Mouse (Mus musculus): ENCODE measurements at regions not wholly inside any gene's neighbourhood (a gene's known extent, or its start where the extent isn't known, plus 50 kb on each side); places are given as distances from the start of the nearest gene placed in this dataset.

- Histone ChIP-seq H3K4me1 (ENCODE audit: control insufficient read depth, insufficient read depth, low read length) (no peaks in the 10 kb centered on the region), H3K27ac (ENCODE audit: low read length) (no peak overlapping the region), H3K36me3 (ENCODE audit: control insufficient read depth, insufficient read depth, low read length) (no peaks in the 10 kb centered on the region), H3K9me3 (ENCODE audit: control insufficient read depth, low read length) (no peaks in the 10 kb centered on the region), H3K9ac (ENCODE audit: low read depth, low read length) (no peak overlapping the region), H3K4me2 (ENCODE audit: low read depth, low read length) (no peak overlapping the region), H3K4me3 (ENCODE audit: low read length) (no peak overlapping the region), H3K27me3 (replicated peaks; ENCODE audit: control insufficient read depth, insufficient read depth, low read length) (no peaks in the 10 kb centered on the region)
- 74% methylated on average over 6 of the region's 6 CpGs for WGBS
- no peak for ATAC-seq
These were observed 63.2 kb upstream of the Elk3 start for GRCm38 (mm10) chr10:93373954-93374689.

- Histone ChIP-seq H3K9ac (ENCODE audit: low read depth, low read length) (no peak overlapping the region), H3K4me2 (ENCODE audit: low read depth, low read length) (no peak overlapping the region), H3K4me3 (ENCODE audit: low read length) (no peak overlapping the region), H3K36me3 (ENCODE audit: control insufficient read depth, insufficient read depth, low read length) (no peaks in the 10 kb centered on the region), H3K4me1 (ENCODE audit: control insufficient read depth, insufficient read depth, low read length) (no peaks in the 10 kb centered on the region), H3K27me3 (replicated peaks; ENCODE audit: control insufficient read depth, insufficient read depth, low read length) (no peaks in the 10 kb centered on the region), H3K9me3 (ENCODE audit: control insufficient read depth, low read length) (no peaks in the 10 kb centered on the region), H3K27ac (ENCODE audit: low read length) (peak overlapping the region; percentile 52)
- 80% methylated on average over 2 of the region's 2 CpGs for WGBS
- no peak for ATAC-seq
These were observed 63.7 kb upstream of the Elk3 start for GRCm38 (mm10) chr10:93374690-93374994.

GRCm38 (mm10) chr10:93375007-93375711, 64.2 kb upstream of the Elk3 start:
- Histone ChIP-seq H3K27ac (ENCODE audit: low read length) (peak overlapping the region; percentile 52; the same call in 1 of the 2 replicates), H3K27me3 (replicated peaks; ENCODE audit: control insufficient read depth, insufficient read depth, low read length) (no peaks in the 10 kb centered on the region), H3K4me1 (ENCODE audit: control insufficient read depth, insufficient read depth, low read length) (no peaks in the 10 kb centered on the region), H3K9ac (ENCODE audit: low read depth, low read length) (no peak overlapping the region), H3K4me3 (ENCODE audit: low read length) (no peak overlapping the region), H3K9me3 (ENCODE audit: control insufficient read depth, low read length) (no peaks in the 10 kb centered on the region), H3K36me3 (ENCODE audit: control insufficient read depth, insufficient read depth, low read length) (no peaks in the 10 kb centered on the region), H3K4me2 (ENCODE audit: low read depth, low read length) (no peak overlapping the region)
- WGBS, result 41% methylated on average over 13 of the region's 13 CpGs
- peak; percentile 84 for ATAC-seq

- Histone ChIP-seq H3K4me1 (ENCODE audit: control insufficient read depth, insufficient read depth, low read length) (no peaks in the 10 kb centered on the region), H3K9ac (ENCODE audit: low read depth, low read length) (no peak overlapping the region), H3K9me3 (ENCODE audit: control insufficient read depth, low read length) (no peaks in the 10 kb centered on the region), H3K27me3 (replicated peaks; ENCODE audit: control insufficient read depth, insufficient read depth, low read length) (no peaks in the 10 kb centered on the region), H3K36me3 (ENCODE audit: control insufficient read depth, insufficient read depth, low read length) (no peaks in the 10 kb centered on the region), H3K4me2 (ENCODE audit: low read depth, low read length) (no peak overlapping the region), H3K4me3 (ENCODE audit: low read length) (no peak overlapping the region), H3K27ac (ENCODE audit: low read length) (no peak overlapping the region)
- WGBS, result 75% methylated on average over 4 of the region's 4 CpGs
- ATAC-seq, result no peak
These were observed 64.8 kb upstream of the Elk3 start for GRCm38 (mm10) chr10:93375771-93376170.

GRCm38 (mm10) chr10:93376457-93376941, 65.6 kb upstream of the Elk3 start:
- no peak overlapping the region for H3K4me3 ChIP-seq (ENCODE audit: low read length)
- no peaks in the 10 kb centered on the region for H3K4me1 ChIP-seq (ENCODE audit: control insufficient read depth, insufficient read depth, low read length)
- H3K9me3 ChIP-seq (ENCODE audit: control insufficient read depth, low read length), result no peaks in the 10 kb centered on the region
- H3K27ac ChIP-seq (ENCODE audit: low read length), result no peak overlapping the region
- H3K36me3 ChIP-seq (ENCODE audit: control insufficient read depth, insufficient read depth, low read length), result no peaks in the 10 kb centered on the region
- no peak overlapping the region for H3K9ac ChIP-seq (ENCODE audit: low read depth, low read length)
- no peaks in the 10 kb centered on the region for H3K27me3 ChIP-seq (replicated peaks; ENCODE audit: control insufficient read depth, insufficient read depth, low read length)
- WGBS, result 66% methylated on average over 7 of the region's 7 CpGs
- H3K4me2 ChIP-seq (ENCODE audit: low read depth, low read length), result no peak overlapping the region
- no peak for ATAC-seq

- Histone ChIP-seq H3K4me3 (ENCODE audit: low read length) (no peak overlapping the region), H3K4me1 (ENCODE audit: control insufficient read depth, insufficient read depth, low read length) (peaks cover 4% of the 10 kb centered on the region; the same call in 1 of the 2 replicates), H3K27ac (ENCODE audit: low read length) (no peak overlapping the region), H3K9me3 (ENCODE audit: control insufficient read depth, low read length) (no peaks in the 10 kb centered on the region), H3K27me3 (replicated peaks; ENCODE audit: control insufficient read depth, insufficient read depth, low read length) (no peaks in the 10 kb centered on the region), H3K4me2 (ENCODE audit: low read depth, low read length) (no peak overlapping the region), H3K9ac (ENCODE audit: low read depth, low read length) (no peak overlapping the region), H3K36me3 (ENCODE audit: control insufficient read depth, insufficient read depth, low read length) (no peaks in the 10 kb centered on the region)
- no peak for ATAC-seq
- WGBS, result 87% methylated on average over 6 of the region's 6 CpGs
These were observed 63.9 kb upstream of the Lta4h start for GRCm38 (mm10) chr10:93389276-93389675.

GRCm38 (mm10) chr10:93391296-93391695, 61.9 kb upstream of the Lta4h start:
- no peak overlapping the region for H3K27ac ChIP-seq (ENCODE audit: low read length)
- no peak overlapping the region for H3K4me2 ChIP-seq (ENCODE audit: low read depth, low read length)
- WGBS, result 51% methylated on average over 5 of the region's 5 CpGs
- no peaks in the 10 kb centered on the region for H3K36me3 ChIP-seq (ENCODE audit: control insufficient read depth, insufficient read depth, low read length)
- H3K9me3 ChIP-seq (ENCODE audit: control insufficient read depth, low read length), result no peaks in the 10 kb centered on the region
- H3K9ac ChIP-seq (ENCODE audit: low read depth, low read length), result no peak overlapping the region
- no peaks in the 10 kb centered on the region for H3K27me3 ChIP-seq (replicated peaks; ENCODE audit: control insufficient read depth, insufficient read depth, low read length)
- no peak for ATAC-seq
- H3K4me1 ChIP-seq (ENCODE audit: control insufficient read depth, insufficient read depth, low read length), result peaks cover 4% of the 10 kb centered on the region; the same call in 1 of the 2 replicates
- no peak overlapping the region for H3K4me3 ChIP-seq (ENCODE audit: low read length)

- Histone ChIP-seq H3K4me1 (ENCODE audit: control insufficient read depth, insufficient read depth, low read length) (peaks cover 4% of the 10 kb centered on the region; the same call in 1 of the 2 replicates), H3K9me3 (ENCODE audit: control insufficient read depth, low read length) (no peaks in the 10 kb centered on the region), H3K4me2 (ENCODE audit: low read depth, low read length) (no peak overlapping the region), H3K36me3 (ENCODE audit: control insufficient read depth, insufficient read depth, low read length) (no peaks in the 10 kb centered on the region), H3K27ac (ENCODE audit: low read length) (no peak overlapping the region), H3K4me3 (ENCODE audit: low read length) (no peak overlapping the region), H3K9ac (ENCODE audit: low read depth, low read length) (no peak overlapping the region), H3K27me3 (replicated peaks; ENCODE audit: control insufficient read depth, insufficient read depth, low read length) (no peaks in the 10 kb centered on the region)
- 52% methylated on average over 1 of the region's 1 CpGs for WGBS
- no peak for ATAC-seq
These were observed 59.3 kb upstream of the Lta4h start for GRCm38 (mm10) chr10:93393902-93394301.

GRCm38 (mm10) chr10:93397711-93398110, 55.5 kb upstream of the Lta4h start:
- ATAC-seq, result no peak
- Histone ChIP-seq H3K27me3 (replicated peaks; ENCODE audit: control insufficient read depth, insufficient read depth, low read length) (no peaks in the 10 kb centered on the region), H3K27ac (ENCODE audit: low read length) (no peak overlapping the region), H3K4me2 (ENCODE audit: low read depth, low read length) (no peak overlapping the region), H3K36me3 (ENCODE audit: control insufficient read depth, insufficient read depth, low read length) (no peaks in the 10 kb centered on the region), H3K4me3 (ENCODE audit: low read length) (no peak overlapping the region), H3K9ac (ENCODE audit: low read depth, low read length) (no peak overlapping the region), H3K4me1 (ENCODE audit: control insufficient read depth, insufficient read depth, low read length) (no peaks in the 10 kb centered on the region), H3K9me3 (ENCODE audit: control insufficient read depth, low read length) (no peaks in the 10 kb centered on the region)
- 82% methylated on average over 5 of the region's 5 CpGs for WGBS

All from intestine, embryonic 16.5 days (tissue).